Mouse (Mus musculus): Measurements from ENCODE around the gene Pacs2.

Pacs2 gene

GRCm38 (mm10) chr12:113088026-113088425 is 73.7 kb downstream of the Pacs2 start:
- no peak for DNase-seq (ENCODE audit: low read depth, low spot score)

GRCm38 (mm10) chr12:113089107-113089506 is 74.8 kb downstream of the Pacs2 start:
- no peak for DNase-seq (ENCODE audit: low read depth, low spot score)

GRCm38 (mm10) chr12:113090053-113090452 is 75.7 kb downstream of the Pacs2 start:
- DNase-seq (ENCODE audit: low read depth, low spot score): no peak

- no peak for DNase-seq (ENCODE audit: low read depth, low spot score)
These were observed 82.7 kb downstream of the Pacs2 start for GRCm38 (mm10) chr12:113097040-113097439.

GRCm38 (mm10) chr12:113097749-113098281 is 83.5 kb downstream of the Pacs2 start, which contains the start of gene Mta1:
TSS of gene Mta1 (plus strand) at chr12:113098278.
- peak; percentile 16 for DNase-seq (ENCODE audit: low read depth, low spot score)

GRCm38 (mm10) chr12:113098530-113099151 is 84.3 kb downstream of the Pacs2 start:
- DNase-seq (ENCODE audit: low read depth, low spot score): no peak

GRCm38 (mm10) chr12:113099470-113100237 is 85.3 kb downstream of the Pacs2 start:
- DNase-seq (ENCODE audit: low read depth, low spot score): no peak

- DNase-seq (ENCODE audit: low read depth, low spot score): no peak
These were observed 86.3 kb downstream of the Pacs2 start for GRCm38 (mm10) chr12:113100448-113101076.

- no peak for DNase-seq (ENCODE audit: low read depth, low spot score)
These were observed 87.1 kb downstream of the Pacs2 start for GRCm38 (mm10) chr12:113101251-113101960.

GRCm38 (mm10) chr12:113102461-113102860 is 88.2 kb downstream of the Pacs2 start:
- DNase-seq (ENCODE audit: low read depth, low spot score): no peak

GRCm38 (mm10) chr12:113103846-113104451 is 89.6 kb downstream of the Pacs2 start:
- no peak for DNase-seq (ENCODE audit: low read depth, low spot score)

- no peak for DNase-seq (ENCODE audit: low read depth, low spot score)
These were observed 92.1 kb downstream of the Pacs2 start for GRCm38 (mm10) chr12:113106386-113106785.

- no peak for DNase-seq (ENCODE audit: low read depth, low spot score)
These were observed 93.3 kb downstream of the Pacs2 start for GRCm38 (mm10) chr12:113107431-113108124.

- DNase-seq (ENCODE audit: low read depth, low spot score): no peak
These were observed 94.4 kb downstream of the Pacs2 start for GRCm38 (mm10) chr12:113108528-113109283.

- no peak for DNase-seq (ENCODE audit: low read depth, low spot score)
These were observed 95.5 kb downstream of the Pacs2 start for GRCm38 (mm10) chr12:113109801-113110200.

GRCm38 (mm10) chr12:113114141-113114540 is 99.8 kb downstream of the Pacs2 start:
- DNase-seq (ENCODE audit: low read depth, low spot score): no peak

- no peak for DNase-seq (ENCODE audit: low read depth, low spot score)
These were observed 100.7 kb downstream of the Pacs2 start for GRCm38 (mm10) chr12:113114856-113115538.

- DNase-seq (ENCODE audit: low read depth, low spot score): no peak
These were observed 105.5 kb downstream of the Pacs2 start for GRCm38 (mm10) chr12:113119516-113120410.
